28 mouse cellular contexts compared by ENCODE assay signal in genomic region chr5:90677560-90677959, GRCm38 (mm10). TPM values are rescaled to one million over a fixed set of nuclear protein-coding genes. Genes with fewer than 3 reads are reported as not detected.
DNase-seq lines count a peak whose midpoint lies in the region; ATAC-seq and TF ChIP-seq lines count a peak whose summit lies in the region.
"Had no signal": no experiment of that assay in that cellular context is flagged by ENCODE, and none has a peak within 500 bp of the region (broad histone marks: within the 10 kb centered on the region; RNA-seq: fewer than 3 reads in every experiment).

No protein-coding gene starts in this region.

- no peaks in the 10 kb centered on the region for H3K9me3 ChIP-seq in midbrain, embryonic 11.5 days (ENCODE audit: control insufficient read depth, low read length)
- no peaks in the 10 kb centered on the region for H3K9me3 ChIP-seq in midbrain, embryonic 14.5 days (ENCODE audit: control insufficient read depth, low read length)
- H3K9me3 ChIP-seq: embryonic facial prominence, embryonic 10.5 days; embryonic facial prominence, embryonic 13.5 days; heart, embryonic 12.5 days; heart, embryonic 15.5 days; hindbrain, embryonic 10.5 days; hindbrain, embryonic 13.5 days; intestine, embryonic 15.5 days had no signal

- no peak overlapping the region for H3K27ac ChIP-seq in midbrain, embryonic 11.5 days (ENCODE audit: low read depth, low read length)
- H3K27ac ChIP-seq in midbrain, embryonic 14.5 days (replicated peaks; ENCODE audit: low read depth, low read length) = no peak overlapping the region
- H3K27ac ChIP-seq: embryonic facial prominence, embryonic 10.5 days; embryonic facial prominence, embryonic 13.5 days; heart, embryonic 15.5 days; hindbrain, embryonic 10.5 days; hindbrain, embryonic 13.5 days; hindbrain, postnatal 0 days; intestine, embryonic 15.5 days had no signal

- no peak overlapping the region for H3K4me3 ChIP-seq in midbrain, embryonic 11.5 days (ENCODE audit: low read depth, low read length)
- H3K4me3 ChIP-seq in midbrain, embryonic 14.5 days (replicated peaks; ENCODE audit: low read depth, low read length) = no peak overlapping the region
- no peak overlapping the region for H3K4me3 ChIP-seq in lung, adult 2 months (replicated peaks; ENCODE audit: extremely low read depth, low read depth, low read length)
- H3K4me3 ChIP-seq: embryonic facial prominence, embryonic 10.5 days; embryonic facial prominence, embryonic 13.5 days; heart, embryonic 12.5 days; heart, embryonic 15.5 days; hindbrain, embryonic 10.5 days; hindbrain, embryonic 13.5 days; intestine, embryonic 15.5 days had no signal

- no peaks in the 10 kb centered on the region for H3K4me1 ChIP-seq in midbrain, embryonic 11.5 days (ENCODE audit: control insufficient read depth, insufficient read depth, low read length)
- no peaks in the 10 kb centered on the region for H3K4me1 ChIP-seq in midbrain, embryonic 14.5 days (ENCODE audit: control insufficient read depth, insufficient read depth, low read length)
- H3K4me1 ChIP-seq in lung, adult 2 months (ENCODE audit: control insufficient read depth, insufficient read depth, low read length) = peaks cover 2% of the 10 kb centered on the region; the same call in 1 of the 2 replicates
- H3K4me1 ChIP-seq: embryonic facial prominence, embryonic 10.5 days; embryonic facial prominence, embryonic 13.5 days; heart, embryonic 15.5 days; hindbrain, embryonic 10.5 days; hindbrain, embryonic 13.5 days; intestine, embryonic 15.5 days had no signal

- TF ChIP-seq POLR2A in lung, adult 2 months (IDR thresholded peaks at IDR 0.05; ENCODE audit: borderline replicate concordance, extremely low read depth, low read depth, low read length) = no peak

- TF ChIP-seq CTCF in lung, adult 2 months (IDR thresholded peaks at IDR 0.05; ENCODE audit: insufficient read depth, low read length) = no peak

- DNase-seq in midbrain, embryonic 11.5 days (ENCODE audit: low spot score, missing footprints) = peak; percentile 66
- DNase-seq in midbrain, embryonic 14.5 days = no peak
- peak; percentile 58 for DNase-seq in NIH3T3 (ENCODE audit: low read depth)
- peak; percentile 12 for DNase-seq in induced T-regulatory cell, adult 2 months (ENCODE audit: low read depth)
- no peak for DNase-seq in frontal cortex, adult 2 months (ENCODE audit: extremely low spot score in 1 of 2, low spot score in 1 of 2)
- DNase-seq in lung, adult 2 months = no peak
- DNase-seq in lung, postnatal 14 days = no peak
- DNase-seq: adrenal gland, adult 2 months; adrenal gland, postnatal 25 days; cerebellum, adult 11-12 months; cerebellum, adult 8-10 months; cerebellum, postnatal 10 days; cerebellum, postnatal 36 days; embryo, embryonic 11 days; forebrain, postnatal 0 days; gastrocnemius, postnatal 25 days; heart, adult 18-20 months; heart, postnatal 10 days; heart, postnatal 36 days had no signal

- no peaks in the 10 kb centered on the region for H3K27me3 ChIP-seq in midbrain, embryonic 11.5 days (ENCODE audit: control insufficient read depth, insufficient read depth, low read length)
- no peaks in the 10 kb centered on the region for H3K27me3 ChIP-seq in midbrain, embryonic 14.5 days (ENCODE audit: control insufficient read depth, insufficient read depth, low read length)
- H3K27me3 ChIP-seq: embryonic facial prominence, embryonic 13.5 days; heart, embryonic 15.5 days; hindbrain, embryonic 13.5 days; intestine, embryonic 15.5 days had no signal

- ATAC-seq in midbrain, embryonic 11.5 days (ENCODE audit: low FRiP score) = no peak
- no peak for ATAC-seq in midbrain, embryonic 14.5 days (ENCODE audit: low FRiP score, low TSS enrichment)
- ATAC-seq: forebrain, embryonic 14.5 days; forebrain, postnatal 0 days; hindbrain, postnatal 0 days; intestine, embryonic 15.5 days had no signal

- 90% methylated on average over 2 of the region's 2 CpGs for WGBS in midbrain, embryonic 11.5 days
- WGBS in midbrain, embryonic 14.5 days = 81% methylated on average over 2 of the region's 2 CpGs
- WGBS in lung, adult 2 months = 48% methylated on average over 2 of the region's 2 CpGs

- H3K4me2 ChIP-seq in midbrain, embryonic 11.5 days = no peak overlapping the region
- no peak overlapping the region for H3K4me2 ChIP-seq in midbrain, embryonic 14.5 days (ENCODE audit: low read length)
- H3K4me2 ChIP-seq: embryonic facial prominence, embryonic 13.5 days; heart, embryonic 12.5 days; heart, embryonic 15.5 days; hindbrain, embryonic 13.5 days; intestine, embryonic 15.5 days had no signal

- H3K9ac ChIP-seq in midbrain, embryonic 11.5 days (ENCODE audit: low read length) = no peak overlapping the region
- H3K9ac ChIP-seq in midbrain, embryonic 14.5 days (replicated peaks; ENCODE audit: low read length) = no peak overlapping the region
- H3K9ac ChIP-seq: embryonic facial prominence, embryonic 13.5 days; forebrain, postnatal 0 days; heart, embryonic 12.5 days; heart, embryonic 15.5 days; hindbrain, embryonic 13.5 days; intestine, embryonic 15.5 days had no signal

- H3K36me3 ChIP-seq in midbrain, embryonic 11.5 days (ENCODE audit: control insufficient read depth, insufficient read depth, low read length) = no peaks in the 10 kb centered on the region
- H3K36me3 ChIP-seq in midbrain, embryonic 14.5 days (ENCODE audit: control insufficient read depth, insufficient read depth, low read length) = no peaks in the 10 kb centered on the region
- H3K36me3 ChIP-seq: embryonic facial prominence, embryonic 10.5 days; embryonic facial prominence, embryonic 13.5 days; heart, embryonic 12.5 days; heart, embryonic 15.5 days; hindbrain, embryonic 10.5 days; hindbrain, embryonic 13.5 days; intestine, embryonic 15.5 days had no signal

RNA-seq across cellular contexts. Expression of gene Rassf6, which starts 37.1 kb away (rescaled TPM):
- 0.27 and 0.34 TPM in 2 replicates for polyA plus RNA-seq in midbrain, embryonic 11.5 days (2014; fragmentation: Nextera tagmentation; extraction: Ambion mirVana)
- polyA plus RNA-seq in midbrain, embryonic 14.5 days (2014; fragmentation: Nextera tagmentation; extraction: Ambion mirVana) = 0.68 and 1.0 TPM in 2 replicates
- polyA plus RNA-seq in frontal cortex, adult 2 months (2012; rRNA removed) = 0.32 and 0.34 TPM in 2 replicates
- 1.3 and 1.8 TPM in 2 replicates for polyA plus RNA-seq in lung, adult 2 months (2012; rRNA removed)
- polyA plus RNA-seq: adrenal gland, adult 2 months had no signal

Comparison
In these comparisons a context has a peak if more than half of its experiments do, and no peak if none do; other contexts are left out.
1. DNase-seq: peak in midbrain, embryonic 11.5 days (single experiment), NIH3T3 (single experiment) and induced T-regulatory cell, adult 2 months (single experiment); none in midbrain, embryonic 14.5 days (single experiment), frontal cortex, adult 2 months (0 of 2), lung, adult 2 months (single experiment) and lung, postnatal 14 days (single experiment).